Mouse (Mus musculus) yolk sac, embryonic 10.5 days (tissue): ENCODE measurements around the gene 2410137M14Rik.

ENCODE experiments used
- DNase-seq: peaks from one replicate; pipeline ENCODE4 v3.0.0-alpha.2; 2017; ENCODE audit warnings: low spot score

Gene 2410137M14Rik

DNA sequence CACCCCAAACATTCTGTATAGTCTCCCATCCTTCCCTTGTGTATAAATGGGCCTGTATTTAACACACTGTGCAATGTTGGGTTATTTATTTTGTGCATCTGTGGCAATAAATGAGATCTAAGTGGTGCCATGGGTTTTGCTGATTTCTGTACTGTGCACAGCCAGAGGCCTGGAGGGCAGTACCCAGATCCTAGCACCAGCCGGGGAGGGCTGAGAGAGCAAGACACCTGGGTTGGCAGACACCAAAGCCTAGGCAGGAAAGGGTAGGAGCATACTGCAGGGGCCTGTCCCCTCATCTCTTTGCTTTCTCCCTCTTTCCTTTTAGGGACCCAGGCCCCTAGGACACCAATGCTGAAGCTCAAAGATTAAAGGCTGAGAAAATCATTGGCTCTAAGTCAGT lies 32.8 kb downstream of the 2410137M14Rik start:
- no peak for DNase-seq

DNA sequence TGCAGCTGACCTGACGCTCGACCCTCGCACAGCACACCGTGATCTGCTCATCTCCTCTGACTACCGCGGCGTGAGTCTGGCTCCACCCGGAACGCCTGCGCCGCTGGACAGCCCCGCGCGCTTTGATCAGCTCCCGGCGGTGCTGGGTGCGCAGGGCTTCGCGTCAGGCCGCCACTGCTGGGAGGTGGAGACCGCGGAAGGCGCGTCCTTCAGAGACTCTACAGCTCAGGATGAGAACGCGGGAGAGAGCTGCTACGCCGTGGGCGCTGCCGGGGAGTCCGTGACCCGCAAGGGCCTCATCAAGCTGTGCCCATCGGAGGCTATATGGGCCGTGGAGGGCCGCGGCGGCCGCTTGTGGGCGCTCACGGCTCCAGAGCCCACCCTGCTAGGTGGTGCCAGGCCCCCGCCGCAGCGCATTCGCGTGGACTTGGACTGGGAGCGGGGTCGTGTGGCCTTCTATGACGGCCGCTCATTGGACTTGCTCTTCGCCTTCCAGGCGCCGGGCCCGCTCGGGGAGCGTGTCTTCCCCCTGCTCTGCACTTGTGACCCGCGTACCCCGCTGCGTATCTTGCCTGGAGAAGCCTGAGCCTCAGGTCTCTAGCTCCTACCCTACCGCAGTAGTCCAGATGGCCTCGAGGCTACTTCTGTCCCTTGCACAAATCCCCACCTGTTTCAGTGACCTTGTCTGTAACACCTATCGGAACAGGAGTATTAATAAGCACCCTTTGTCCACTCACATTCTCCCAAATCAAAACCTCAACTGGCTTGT lies 33.8 kb downstream of the 2410137M14Rik start:
- peak; percentile 39 for DNase-seq

DNA sequence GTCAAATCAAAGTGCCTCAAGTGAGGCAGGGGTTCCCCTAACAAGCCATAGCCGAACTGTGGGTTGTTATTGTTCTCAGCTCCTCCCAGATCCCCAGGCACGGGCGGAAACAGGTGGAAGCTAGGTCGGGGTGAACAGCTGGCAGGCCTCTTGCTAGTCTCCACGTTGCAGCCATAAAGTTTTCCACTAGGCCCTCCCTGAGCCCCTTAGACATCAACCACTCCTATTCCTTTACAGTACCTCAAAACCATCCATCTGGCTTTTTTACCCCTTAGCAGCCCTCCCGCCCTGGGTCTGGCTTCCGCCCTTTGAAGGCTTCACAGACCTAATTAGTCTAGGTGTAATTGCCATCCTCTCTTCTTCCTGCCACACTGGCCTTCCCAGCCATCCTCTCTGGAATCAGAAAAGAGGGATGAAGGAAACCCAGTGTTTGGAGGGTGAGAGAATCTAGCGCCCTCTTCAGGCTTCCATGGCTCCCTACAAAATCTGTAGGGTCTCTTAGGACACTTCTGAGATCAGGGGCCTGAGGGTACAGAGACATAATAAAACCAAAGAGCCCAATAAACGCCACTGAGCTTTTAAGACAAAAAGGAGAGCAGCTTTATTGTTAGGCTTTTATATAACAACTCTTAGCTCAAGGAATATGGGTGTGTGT lies 36.8 kb downstream of the 2410137M14Rik start:
- DNase-seq, result no peak

GRCm38 (mm10) chr17:36943691-36944090 lies 37.3 kb downstream of the 2410137M14Rik start:
- DNase-seq, result no peak

- DNase-seq, result no peak
These were observed 38.1 kb downstream of the 2410137M14Rik start, which contains the start of gene Rnf39 for GRCm38 (mm10) chr17:36942791-36943471. Gene Rnf39, plus strand, starts transcription at chr17:36942918.

DNA sequence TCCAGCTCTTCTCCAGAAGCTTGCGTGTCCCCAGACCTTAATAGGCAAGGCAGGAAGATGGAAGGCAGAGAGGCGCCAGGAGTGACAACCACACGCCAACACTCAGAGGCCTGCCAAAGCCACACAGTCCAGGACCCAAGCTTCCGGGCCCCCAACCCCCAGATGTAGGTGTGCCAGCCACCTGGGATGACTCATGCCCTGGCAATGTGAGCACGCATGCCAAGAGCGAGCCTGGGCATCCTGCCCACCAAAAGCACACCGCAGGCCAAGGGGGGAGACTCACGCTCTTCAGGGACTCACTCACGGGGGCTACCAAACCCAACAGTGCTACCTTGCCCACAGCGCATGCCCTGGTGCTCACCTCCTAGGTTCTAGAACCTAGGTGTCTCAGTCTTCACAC lies 38.6 kb downstream of the 2410137M14Rik start:
- no peak for DNase-seq

- DNase-seq, result no peak
These were observed 43.0 kb downstream of the 2410137M14Rik start for GRCm38 (mm10) chr17:36938056-36938455.

DNA sequence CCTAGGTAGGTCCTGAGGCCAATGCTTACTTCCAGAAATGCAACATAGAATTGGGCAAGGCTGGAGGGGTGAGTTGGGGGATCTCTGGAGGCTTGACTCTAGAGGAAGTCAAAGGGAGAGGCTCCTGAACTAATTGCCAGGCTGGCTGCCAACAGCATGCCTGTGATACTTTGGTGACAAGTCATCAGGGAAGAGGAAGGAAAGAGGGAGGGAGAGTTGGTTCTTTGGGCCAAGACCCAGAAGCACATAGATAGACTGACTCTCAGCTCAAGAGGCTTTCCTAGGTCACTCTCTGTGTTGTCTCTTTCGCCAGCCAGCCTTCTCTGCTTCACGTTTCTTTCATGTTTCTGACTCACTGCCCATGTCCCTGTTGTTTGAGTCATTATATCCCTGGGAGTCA lies 49.2 kb downstream of the 2410137M14Rik start:
- no peak for DNase-seq

GRCm38 (mm10) chr17:36931130-36931529 lies 49.9 kb downstream of the 2410137M14Rik start:
- DNase-seq, result no peak

DNA sequence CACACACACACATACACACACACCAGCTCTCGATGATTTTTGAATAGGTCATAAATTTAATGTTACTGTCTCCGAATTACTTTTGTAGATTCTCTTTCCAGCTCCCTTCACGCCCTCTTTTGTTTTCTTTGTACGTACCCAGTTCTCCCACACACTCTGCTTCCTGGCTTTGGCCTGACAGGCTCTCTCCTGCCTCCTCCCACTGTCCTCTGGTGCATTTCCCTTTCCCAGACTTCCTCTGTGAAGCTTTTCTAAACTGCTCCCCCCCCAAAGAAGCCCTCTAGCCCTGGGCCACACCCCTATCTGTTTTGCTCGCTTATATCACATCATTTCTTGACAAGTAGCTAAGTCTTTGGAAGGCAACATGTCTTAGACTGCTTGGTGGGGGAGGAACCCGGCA lies 50.8 kb downstream of the 2410137M14Rik start:
- no peak for DNase-seq

GRCm38 (mm10) chr17:36929236-36929932 lies 51.7 kb downstream of the 2410137M14Rik start:
- no peak for DNase-seq
